Mouse (Mus musculus) gastrocnemius, postnatal 14 days (tissue): Measurements from ENCODE around the gene Cphx2. TPM values are rescaled to one million over a fixed set of nuclear protein-coding genes. Genes with fewer than 3 reads are reported as not detected.
"Not testable (repeated sequence)": the region's sequence is repeated elsewhere in the genome, so short reads cannot be mapped to it uniquely, and the experiment has no call there.

ENCODE experiments used
- DNase-seq: peaks from one replicate; pipeline ENCODE4 v3.0.0; 2021; ENCODE audit warnings: mixed read lengths
- intact Hi-C: fragments of 180-260 bp; cut with DNase I; formaldehyde crosslinking; loops from one replicate; pipeline ENCODE4 v1.15.1; 2025; ENCODE audit warnings: low total_unique reads
- long read RNA-seq, 2 experiments: library from polyadenylated mRNA; stranded (forward); transcript quantifications; one replicate each; pipeline ENCODE4 v2.0.0; 2021
- total RNA-seq, 2 experiments: library from RNA; stranded (reverse); gene quantifications; 2 replicates each; pipeline ENCODE4 v1.2.3; 2021

The Cphx2 gene
- total RNA-seq, result not detected
- long read RNA-seq, experiment 1, result 0 reads
- long read RNA-seq, experiment 2, result 0 reads

GRCm38 (mm10) chr14:26081216-26081615, at the start of gene Cphx2:
Gene Cphx2 (plus strand): TSS chr14:26081516.
- DNase-seq, intact Hi-C loops: not testable (repeated sequence)

DNA sequence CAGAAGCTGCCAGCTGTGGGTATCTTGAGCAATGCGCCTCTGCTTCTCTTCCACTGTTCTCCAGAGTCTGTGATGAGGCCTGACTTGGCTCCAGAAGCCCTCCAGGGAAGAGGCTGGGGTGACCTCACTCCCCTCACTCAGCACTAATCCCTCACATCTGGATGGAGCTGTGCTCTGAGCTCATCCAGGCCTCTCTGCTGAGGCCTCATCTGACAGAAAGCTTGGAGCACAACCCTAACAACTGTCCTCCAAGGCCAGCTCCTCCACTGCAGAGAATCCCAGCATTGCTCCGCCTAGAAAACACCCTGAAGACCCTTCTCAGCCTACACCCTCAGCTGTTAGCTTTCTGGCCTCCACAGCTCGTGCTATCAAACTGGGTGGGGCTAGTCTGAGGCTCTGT, 47.0 kb upstream of the Cphx2 start:
- intact Hi-C loops, DNase-seq: not testable (repeated sequence)

- DNase-seq, intact Hi-C loops: not testable (repeated sequence)
These were observed 45.9 kb upstream of the Cphx2 start for GRCm38 (mm10) chr14:26035439-26035838.

DNA sequence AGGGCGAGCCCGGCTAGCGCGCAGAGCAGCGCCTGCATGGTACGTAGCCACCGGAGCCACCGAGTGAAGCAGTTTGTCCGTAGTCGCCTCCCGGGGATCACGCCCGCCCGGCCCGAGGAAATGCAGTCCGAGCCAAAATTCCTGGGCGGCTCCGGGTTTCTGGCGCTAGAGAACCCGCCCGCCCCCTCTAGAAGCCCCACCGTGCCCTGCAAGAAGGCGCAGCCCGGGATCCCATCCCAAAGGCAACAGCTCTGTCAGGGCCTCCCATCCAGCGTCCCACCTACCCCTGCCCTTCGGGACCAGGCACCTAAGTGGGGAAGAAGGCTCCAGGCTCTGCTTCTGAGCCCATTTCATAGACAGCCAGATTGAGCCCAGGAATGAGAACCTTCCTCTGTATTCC, 38.7 kb upstream of the Cphx2 start, which contains the start of gene Gm9780:
TSS of gene Gm9780 (minus strand) at position 101 of the 400 bp plus-strand sequence.
- intact Hi-C loops, DNase-seq: not testable (repeated sequence)

DNA sequence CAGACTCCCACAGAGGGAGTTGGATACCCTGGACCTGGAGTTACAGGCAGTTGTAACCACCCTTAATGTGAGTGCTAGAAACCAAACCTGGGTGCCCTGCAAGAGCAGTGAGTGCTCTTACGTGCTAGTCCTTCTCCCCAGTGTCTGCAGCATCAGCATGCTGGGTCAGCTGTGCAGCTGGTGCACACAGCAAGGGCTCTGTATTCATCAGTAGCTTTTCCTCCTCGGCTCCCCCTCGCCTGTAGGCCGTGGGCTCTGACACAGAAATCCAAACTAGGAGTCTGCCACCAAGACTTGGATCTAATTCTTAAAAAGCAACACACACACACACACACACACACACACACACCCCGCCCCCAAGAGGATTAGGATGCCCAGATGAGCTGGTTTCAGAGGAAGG, 36.3 kb upstream of the Cphx2 start:
- intact Hi-C loops, DNase-seq: not testable (repeated sequence)

DNA sequence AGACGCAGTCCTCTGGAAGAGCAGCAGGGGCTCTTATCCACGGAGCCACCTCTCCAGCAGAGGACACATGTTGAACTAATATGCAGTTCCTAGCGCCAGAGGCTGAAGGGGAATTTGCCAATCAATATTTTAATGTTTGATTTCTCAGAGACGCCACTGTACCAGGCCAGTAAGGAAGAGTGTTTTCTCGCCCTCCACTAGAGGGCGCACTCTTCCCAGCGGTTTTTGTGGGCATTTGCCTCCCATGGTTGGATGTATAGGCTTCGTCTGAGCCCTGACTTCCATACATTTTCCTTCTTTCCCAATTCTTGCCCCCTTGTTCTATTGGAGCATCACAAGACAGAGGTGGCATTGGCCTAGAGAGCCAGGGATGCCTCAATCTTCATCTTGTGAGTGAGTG, 34.3 kb upstream of the Cphx2 start:
- intact Hi-C loops, DNase-seq: not testable (repeated sequence)

GRCm38 (mm10) chr14:26048767-26049166, 32.5 kb upstream of the Cphx2 start:
- DNase-seq, intact Hi-C loops: not testable (repeated sequence)

GRCm38 (mm10) chr14:26058184-26058583, 23.1 kb upstream of the Cphx2 start:
- intact Hi-C loops, DNase-seq: not testable (repeated sequence)

DNA sequence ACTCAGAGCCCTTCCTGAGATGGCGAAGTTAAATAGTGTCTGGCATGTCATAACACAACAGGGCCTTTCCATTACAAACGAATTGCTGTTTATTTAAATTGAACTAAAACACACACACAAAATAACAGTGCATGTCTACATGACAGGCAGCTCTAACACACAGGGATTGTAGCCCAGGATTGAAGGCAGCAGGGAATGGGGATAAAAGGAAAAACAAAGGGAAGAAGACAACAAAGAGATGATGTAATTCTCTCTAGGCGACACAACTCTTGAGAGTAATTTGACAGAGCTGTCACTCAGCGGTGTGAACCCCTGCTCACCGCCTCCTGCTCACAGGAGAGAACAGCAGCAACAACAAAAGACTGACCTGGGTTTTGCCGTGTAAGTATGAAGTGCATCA, 22.0 kb upstream of the Cphx2 start:
- intact Hi-C loops, DNase-seq: not testable (repeated sequence)

- DNase-seq, intact Hi-C loops: not testable (repeated sequence)
These were observed 14.6 kb upstream of the Cphx2 start for GRCm38 (mm10) chr14:26066574-26067324.

DNA sequence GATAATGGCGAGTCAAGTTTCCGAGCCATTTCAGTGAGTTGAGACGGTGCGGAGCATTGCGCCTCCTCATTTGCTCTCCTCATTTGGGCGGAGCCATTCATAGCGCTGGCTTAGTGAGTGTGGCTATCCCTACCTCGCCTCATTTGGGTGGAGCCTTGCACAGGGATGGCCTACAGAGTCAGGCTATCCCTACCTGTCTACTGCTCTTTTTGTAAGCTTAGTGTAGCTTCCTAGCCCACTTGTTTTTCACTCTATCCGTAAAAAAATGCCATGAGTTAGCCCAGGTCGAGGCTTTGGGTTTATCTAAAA, 14.0 kb upstream of the Cphx2 start, which contains the start of gene Tmem254c:
TSS of gene Tmem254c (minus strand) at position 31 of the 309 bp plus-strand sequence.
- DNase-seq, intact Hi-C loops: not testable (repeated sequence)

- DNase-seq, intact Hi-C loops: not testable (repeated sequence)
These were observed 4.5 kb upstream of the Cphx2 start for GRCm38 (mm10) chr14:26076620-26077390.

GRCm38 (mm10) chr14:26081997-26082396, 681 bp downstream of the Cphx2 start, which contains the start of gene Cphx3:
Gene Cphx3 (plus strand): TSS chr14:26082297.
- intact Hi-C loops, result not testable (repeated sequence)

GRCm38 (mm10) chr14:26097622-26098021, 16.3 kb downstream of the Cphx2 start:
- intact Hi-C loops, DNase-seq: not testable (repeated sequence)

More at GRCm38 (mm10) chr14:26081997-26082396, 681 bp downstream of the Cphx2 start, which contains the start of gene Cphx3:
- not testable (repeated sequence) for DNase-seq

GRCm38 (mm10) chr14:26118150-26118549, 36.8 kb downstream of the Cphx2 start, which contains the start of gene Duxbl2:
Gene Duxbl2 (plus strand): TSS chr14:26118349.
- intact Hi-C loops, DNase-seq: not testable (repeated sequence)

DNA sequence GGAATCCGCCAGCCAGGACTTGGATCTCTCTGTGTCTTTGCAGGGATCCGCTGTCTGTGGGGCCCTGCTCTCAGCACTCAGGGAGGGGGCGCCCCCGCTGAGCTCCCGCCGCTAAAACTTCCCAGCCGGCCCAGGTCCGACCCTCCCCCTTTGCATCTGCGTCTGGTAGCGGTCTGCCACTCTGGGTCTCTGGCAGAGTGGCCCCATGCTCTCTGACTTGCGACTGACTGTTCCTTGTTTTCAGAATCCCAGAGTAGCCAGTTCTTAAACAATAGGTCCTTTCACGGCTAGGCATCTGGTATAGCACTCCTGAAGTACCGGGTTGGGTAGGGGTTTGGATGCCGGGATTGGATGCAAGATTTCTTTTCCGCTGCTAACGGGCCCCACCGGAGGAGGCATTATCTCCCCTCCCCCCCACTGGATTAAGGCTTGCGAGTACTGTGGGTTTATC, 37.3 kb downstream of the Cphx2 start:
- intact Hi-C loops, DNase-seq: not testable (repeated sequence)

- DNase-seq, intact Hi-C loops: not testable (repeated sequence)
These were observed 37.8 kb downstream of the Cphx2 start for GRCm38 (mm10) chr14:26119095-26119494.
